18 mouse cellular contexts compared by ENCODE assay signal in the genomic region with DNA sequence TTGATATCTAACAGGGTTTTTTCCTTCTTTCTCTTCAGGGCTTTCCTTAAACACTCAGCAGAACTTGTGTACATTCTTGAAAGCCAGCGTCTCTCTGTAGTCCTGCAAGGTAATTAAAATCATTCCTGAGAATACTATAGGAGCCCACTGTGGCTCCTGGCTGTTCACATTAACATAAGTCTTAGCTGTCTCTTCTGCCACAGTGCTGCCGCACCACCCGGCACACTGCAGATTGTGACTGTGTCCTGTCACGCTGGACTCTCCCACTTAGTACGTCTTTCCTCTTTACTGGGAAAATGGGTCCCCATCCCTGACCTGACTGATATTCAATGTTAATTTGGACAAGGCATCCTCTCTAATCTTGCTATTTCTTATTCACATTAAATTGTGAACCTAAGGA.
"Had no signal": no experiment of that assay in that cellular context is flagged by ENCODE, and none has a peak within 500 bp of the region (broad histone marks: within the 10 kb centered on the region; RNA-seq: fewer than 3 reads in every experiment).

No protein-coding gene starts in this region.

- H3K9ac ChIP-seq: liver, embryonic 15.5 days; liver, postnatal 0 days; lung, embryonic 15.5 days; midbrain, embryonic 13.5 days; midbrain, embryonic 15.5 days; stomach, embryonic 15.5 days had no signal

- H3K27me3 ChIP-seq: liver, embryonic 15.5 days; lung, embryonic 15.5 days; megakaryocyte, embryonic 14.5 days; midbrain, embryonic 13.5 days; midbrain, embryonic 15.5 days; stomach, embryonic 15.5 days had no signal

- H3K4me3 ChIP-seq: liver, embryonic 15.5 days; lung, embryonic 15.5 days; megakaryocyte, embryonic 14.5 days; midbrain, embryonic 13.5 days; midbrain, embryonic 15.5 days; stomach, embryonic 15.5 days had no signal

- DNase-seq: liver, postnatal 0 days; lung, adult 2 months; lung, postnatal 14 days; lung, postnatal 36 days; right cerebral cortex, postnatal 14 days; thymus, adult 2 months; thymus, postnatal 25 days; thymus, postnatal 4 days had no signal

- H3K9me3 ChIP-seq: liver, embryonic 15.5 days; lung, embryonic 15.5 days; megakaryocyte, embryonic 14.5 days; midbrain, embryonic 13.5 days; midbrain, embryonic 15.5 days; stomach, embryonic 15.5 days had no signal

- ATAC-seq: liver, postnatal 0 days; lung, postnatal 0 days; midbrain, embryonic 13.5 days; midbrain, embryonic 15.5 days had no signal

- H3K4me1 ChIP-seq: liver, embryonic 15.5 days; lung, embryonic 15.5 days; midbrain, embryonic 13.5 days; midbrain, embryonic 15.5 days; stomach, embryonic 15.5 days had no signal

- H3K27ac ChIP-seq: liver, embryonic 15.5 days; lung, embryonic 15.5 days; macrophage; midbrain, embryonic 13.5 days; midbrain, embryonic 15.5 days; stomach, embryonic 15.5 days; stomach, postnatal 0 days had no signal

- H3K4me2 ChIP-seq: liver, embryonic 15.5 days; lung, embryonic 15.5 days; midbrain, embryonic 11.5 days; midbrain, embryonic 13.5 days; midbrain, embryonic 15.5 days; stomach, embryonic 15.5 days had no signal
